Mouse (Mus musculus) CH12F3 (cell line): ENCODE data around the gene Fam92b.

Experiments used
- in situ Hi-C: fragments of 300-500 bp; cut with MboI; formaldehyde crosslinking; loops from 2 replicates; pipeline ENCODE4 v1.14.3; 2020; ENCODE audit warnings: low sequenced_read_pairs

The Fam92b gene

DNA sequence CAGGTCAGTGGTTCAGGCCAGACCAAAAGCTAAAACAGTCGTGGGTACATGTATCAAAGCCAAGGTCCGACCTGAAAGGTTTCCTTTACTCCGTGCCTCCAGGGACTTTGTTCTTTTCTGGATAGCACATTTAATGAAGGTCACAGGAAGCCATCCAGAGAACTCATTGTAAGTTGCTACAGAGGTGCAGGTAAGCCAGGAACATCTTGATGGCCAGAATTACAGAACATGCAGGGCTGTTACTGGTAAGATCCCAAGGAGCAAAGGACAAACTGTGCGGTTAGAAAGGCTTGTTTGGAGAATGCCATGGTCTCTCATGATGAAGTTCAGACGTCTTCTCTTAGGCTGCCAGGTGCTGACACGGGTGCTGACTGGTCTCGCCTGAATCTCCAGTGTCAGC, 60.7 kb downstream of the Fam92b start:
- in situ Hi-C loops = no loop called here
